In genomic region chr4:33923151-33923760, GRCm38 (mm10) we compare ENCODE assay signal across 8 mouse cellular contexts. TPM values are rescaled to one million over a fixed set of nuclear protein-coding genes. Genes with fewer than 3 reads are reported as not detected.
DNase-seq lines count a peak whose midpoint lies in the region; ATAC-seq lines count a peak whose summit lies in the region.

No protein-coding gene starts in this region.

- H3K27ac ChIP-seq in kidney, embryonic 15.5 days, result no peak overlapping the region
- H3K27ac ChIP-seq in embryonic facial prominence, embryonic 12.5 days, result no peak overlapping the region; the same call in 1 of the 2 replicates
- no peak overlapping the region for H3K27ac ChIP-seq in intestine, embryonic 16.5 days (ENCODE audit: low read length)
- peak overlapping the region; percentile 96 for H3K27ac ChIP-seq in neural tube, embryonic 13.5 days (replicated peaks)

- peaks cover 66% of the 10 kb centered on the region for H3K27me3 ChIP-seq in kidney, embryonic 15.5 days
- H3K27me3 ChIP-seq in embryonic facial prominence, embryonic 12.5 days, result peaks cover 9% of the 10 kb centered on the region; the same call in 1 of the 2 replicates
- H3K27me3 ChIP-seq in intestine, embryonic 16.5 days (replicated peaks; ENCODE audit: control insufficient read depth, insufficient read depth, low read length), result peaks cover 18% of the 10 kb centered on the region; the same call in 1 of the 2 replicates
- peaks cover 34% of the 10 kb centered on the region for H3K27me3 ChIP-seq in neural tube, embryonic 13.5 days

- peak overlapping the region; percentile 56; the same call in 1 of the 2 replicates for H3K9ac ChIP-seq in kidney, embryonic 15.5 days
- peak overlapping the region; percentile 70; the same call in 1 of the 2 replicates for H3K9ac ChIP-seq in embryonic facial prominence, embryonic 12.5 days
- peak overlapping the region; percentile 72; the same call in 1 of the 2 replicates for H3K9ac ChIP-seq in intestine, embryonic 16.5 days (ENCODE audit: low read depth, low read length)
- peak overlapping the region; percentile 84 for H3K9ac ChIP-seq in neural tube, embryonic 13.5 days

- peaks cover 18% of the 10 kb centered on the region for H3K4me1 ChIP-seq in kidney, embryonic 15.5 days
- H3K4me1 ChIP-seq in embryonic facial prominence, embryonic 12.5 days, result peaks cover 7% of the 10 kb centered on the region
- peaks cover 9% of the 10 kb centered on the region; the same call in 1 of the 2 replicates for H3K4me1 ChIP-seq in intestine, embryonic 16.5 days (ENCODE audit: control insufficient read depth, insufficient read depth, low read length)
- peaks cover 18% of the 10 kb centered on the region for H3K4me1 ChIP-seq in neural tube, embryonic 13.5 days (replicated peaks)

- H3K36me3 ChIP-seq in kidney, embryonic 15.5 days, result no peaks in the 10 kb centered on the region
- no peaks in the 10 kb centered on the region for H3K36me3 ChIP-seq in embryonic facial prominence, embryonic 12.5 days
- H3K36me3 ChIP-seq in intestine, embryonic 16.5 days (ENCODE audit: control insufficient read depth, insufficient read depth, low read length), result no peaks in the 10 kb centered on the region
- no peaks in the 10 kb centered on the region for H3K36me3 ChIP-seq in neural tube, embryonic 13.5 days

- no peak for ATAC-seq in kidney, embryonic 15.5 days (replicated peaks; ENCODE audit: low FRiP score)
- no peak for ATAC-seq in embryonic facial prominence, embryonic 12.5 days (ENCODE audit: insufficient number of reproducible peaks, insufficient read depth, low FRiP score, low TSS enrichment)
- 0 out of 2 replicates have a peak, but pooled peaks have one; percentile 1 for ATAC-seq in intestine, embryonic 16.5 days
- ATAC-seq in neural tube, embryonic 13.5 days (ENCODE audit: low read depth), result peak; percentile 16
- no peak for ATAC-seq in CD4-positive, CD25-positive, alpha-beta regulatory T cell, adult 4 months

- no peaks in the 10 kb centered on the region for H3K9me3 ChIP-seq in kidney, embryonic 15.5 days (replicated peaks)
- H3K9me3 ChIP-seq in embryonic facial prominence, embryonic 12.5 days, result no peaks in the 10 kb centered on the region
- no peaks in the 10 kb centered on the region for H3K9me3 ChIP-seq in intestine, embryonic 16.5 days (ENCODE audit: control insufficient read depth, low read length)
- H3K9me3 ChIP-seq in neural tube, embryonic 13.5 days, result no peaks in the 10 kb centered on the region

- DNase-seq in kidney, adult 8-10 months, result no peak
- peak; percentile 43 for DNase-seq in R1 (ENCODE audit: low read depth, low spot score)
- no peak for DNase-seq in urinary bladder, postnatal 4 days (ENCODE audit: low spot score in 2 of 2)

- peak overlapping the region; percentile 100 for H3K4me2 ChIP-seq in kidney, embryonic 15.5 days
- peak overlapping the region; percentile 95 for H3K4me2 ChIP-seq in embryonic facial prominence, embryonic 12.5 days (replicated peaks)
- peak overlapping the region; percentile 96 for H3K4me2 ChIP-seq in intestine, embryonic 16.5 days (ENCODE audit: low read depth, low read length)
- H3K4me2 ChIP-seq in neural tube, embryonic 13.5 days, result peak overlapping the region; percentile 83

- WGBS in kidney, embryonic 15.5 days, result 4% methylated on average over 19 of the region's 19 CpGs
- WGBS in embryonic facial prominence, embryonic 12.5 days, result 2% methylated on average over 19 of the region's 19 CpGs
- 12% methylated on average over 19 of the region's 19 CpGs for WGBS in intestine, embryonic 16.5 days
- 4% methylated on average over 19 of the region's 19 CpGs for WGBS in neural tube, embryonic 13.5 days

- peak overlapping the region; percentile 65 for H3K4me3 ChIP-seq in kidney, embryonic 15.5 days (replicated peaks)
- peak overlapping the region; percentile 64 for H3K4me3 ChIP-seq in embryonic facial prominence, embryonic 12.5 days
- H3K4me3 ChIP-seq in intestine, embryonic 16.5 days (ENCODE audit: low read length), result peak overlapping the region; percentile 67
- H3K4me3 ChIP-seq in neural tube, embryonic 13.5 days, result peak overlapping the region; percentile 71

RNA-seq across cellular contexts. Expression of gene Cnr1, which starts 1.1 kb away (rescaled TPM):
- polyA plus RNA-seq in kidney, embryonic 15.5 days (2015; fragmentation: Nextera tagmentation; extraction: Ambion mirVana), result 0.77 and 0.78 TPM in 2 replicates
- polyA plus RNA-seq in embryonic facial prominence, embryonic 12.5 days (2016; fragmentation: Nextera tagmentation; extraction: Ambion mirVana), result 6.5 and 6.9 TPM in 2 replicates
- polyA plus RNA-seq in intestine, embryonic 16.5 days (2015; fragmentation: Nextera tagmentation; extraction: Ambion mirVana), result 3.6 and 3.9 TPM in 2 replicates
- 42.9 and 44.3 TPM in 2 replicates for polyA plus RNA-seq in neural tube, embryonic 13.5 days (2015; fragmentation: Nextera tagmentation; extraction: Ambion mirVana)
- polyA plus RNA-seq in CD4-positive, CD25-positive, alpha-beta regulatory T cell, adult 4 months (2017; shearing (Covaris generic)), result not detected

Comparison
In these comparisons a context has a peak if more than half of its experiments do, and no peak if none do; other contexts are left out.
1. ATAC-seq: peak in intestine, embryonic 16.5 days (single experiment) and neural tube, embryonic 13.5 days (single experiment); none in kidney, embryonic 15.5 days (single experiment), embryonic facial prominence, embryonic 12.5 days (single experiment) and CD4-positive, CD25-positive, alpha-beta regulatory T cell, adult 4 months (single experiment).
2. Peak in every context shown above with its lines, with median percentiles within 50 percentile points of each other: H3K4me2 ChIP-seq, H3K4me3 ChIP-seq and H3K9ac ChIP-seq.